Mouse (Mus musculus): ENCODE measurements at regions not wholly inside any gene's neighbourhood (a gene's known extent, or its start where the extent isn't known, plus 50 kb on each side); places are given as distances from the start of the nearest gene placed in this dataset.

GRCm38 (mm10) chr11:82668026-82668425 lies 96.1 kb downstream of the Cct6b start:
- Histone ChIP-seq H3K27ac (ENCODE audit: insufficient read depth, low read length) (no peak overlapping the region), H3K4me3 (ENCODE audit: insufficient read depth, low read length) (no peak overlapping the region), H3K4me1 (ENCODE audit: control insufficient read depth, insufficient read depth, low read length) (no peaks in the 10 kb centered on the region)
- no peak for TF ChIP-seq CTCF (IDR thresholded peaks at IDR 0.05; ENCODE audit: borderline replicate concordance, insufficient read depth, low read length)
- TF ChIP-seq POLR2A (IDR thresholded peaks at IDR 0.05; ENCODE audit: low read depth, low read length), result no peak

GRCm38 (mm10) chr11:82664076-82664475 lies 100.0 kb downstream of the Cct6b start:
- Histone ChIP-seq H3K27ac (ENCODE audit: insufficient read depth, low read length) (no peak overlapping the region), H3K4me3 (ENCODE audit: insufficient read depth, low read length) (no peak overlapping the region), H3K4me1 (ENCODE audit: control insufficient read depth, insufficient read depth, low read length) (no peaks in the 10 kb centered on the region)
- no peak for TF ChIP-seq CTCF (IDR thresholded peaks at IDR 0.05; ENCODE audit: borderline replicate concordance, insufficient read depth, low read length)
- TF ChIP-seq POLR2A (IDR thresholded peaks at IDR 0.05; ENCODE audit: low read depth, low read length), result no peak

DNA sequence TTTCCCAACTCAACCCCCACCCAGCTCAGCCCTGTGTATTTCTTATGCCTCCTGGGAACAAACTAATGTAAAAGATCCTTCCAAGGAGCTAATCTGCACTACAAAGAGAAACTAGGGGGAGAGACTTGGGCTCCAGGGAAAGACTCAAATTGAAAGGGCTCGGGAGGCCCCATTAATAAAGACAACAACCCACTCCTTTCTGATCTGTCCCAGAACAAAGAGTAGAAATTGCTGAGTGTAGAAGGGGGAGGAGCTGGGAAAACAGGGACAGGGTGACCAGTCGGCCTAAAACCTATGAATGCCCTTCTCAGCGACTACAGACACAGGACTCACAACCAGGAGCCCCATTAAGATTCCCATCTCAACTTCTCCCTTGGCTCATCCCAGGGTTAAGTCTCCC lies 102.0 kb downstream of the Cct6b start:
- TF ChIP-seq CTCF (IDR thresholded peaks at IDR 0.05; ENCODE audit: borderline replicate concordance, insufficient read depth, low read length) (no peak), POLR2A (IDR thresholded peaks at IDR 0.05; ENCODE audit: low read depth, low read length) (no peak)
- Histone ChIP-seq H3K4me1 (ENCODE audit: control insufficient read depth, insufficient read depth, low read length) (no peaks in the 10 kb centered on the region), H3K4me3 (ENCODE audit: insufficient read depth, low read length) (no peak overlapping the region), H3K27ac (ENCODE audit: insufficient read depth, low read length) (no peak overlapping the region)

GRCm38 (mm10) chr11:82651751-82652150 lies 112.4 kb downstream of the Cct6b start:
- TF ChIP-seq CTCF (IDR thresholded peaks at IDR 0.05; ENCODE audit: borderline replicate concordance, insufficient read depth, low read length) (no peak), POLR2A (IDR thresholded peaks at IDR 0.05; ENCODE audit: low read depth, low read length) (no peak)
- H3K27ac ChIP-seq (ENCODE audit: insufficient read depth, low read length), result no peak overlapping the region
- no peaks in the 10 kb centered on the region for H3K4me1 ChIP-seq (ENCODE audit: control insufficient read depth, insufficient read depth, low read length)
- no peak overlapping the region for H3K4me3 ChIP-seq (ENCODE audit: insufficient read depth, low read length)

DNA sequence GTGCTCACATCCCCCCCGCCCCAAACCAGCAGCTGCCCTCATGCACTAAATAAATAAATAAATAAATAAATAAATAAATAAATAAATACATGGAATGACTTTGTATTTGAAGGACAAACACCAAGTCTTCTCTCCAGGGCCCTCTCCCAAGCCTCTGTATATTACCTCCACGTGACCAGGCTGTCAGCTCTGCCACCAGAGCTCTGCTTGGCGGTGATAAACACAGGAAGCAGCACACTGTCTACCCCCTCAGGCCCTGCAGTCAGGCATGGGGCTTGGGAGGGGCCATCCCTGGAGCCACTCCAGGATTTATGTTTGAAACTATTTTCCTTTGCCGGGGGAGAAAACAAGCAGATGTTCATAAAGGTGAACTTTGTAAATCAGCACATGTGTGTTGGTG lies 125.6 kb downstream of the Cct6b start:
- no peak overlapping the region for H3K4me3 ChIP-seq (ENCODE audit: insufficient read depth, low read length)
- no peaks in the 10 kb centered on the region for H3K4me1 ChIP-seq (ENCODE audit: control insufficient read depth, insufficient read depth, low read length)
- TF ChIP-seq CTCF (IDR thresholded peaks at IDR 0.05; ENCODE audit: borderline replicate concordance, insufficient read depth, low read length) (no peak), POLR2A (IDR thresholded peaks at IDR 0.05; ENCODE audit: low read depth, low read length) (no peak)
- no peak overlapping the region for H3K27ac ChIP-seq (ENCODE audit: insufficient read depth, low read length)

DNA sequence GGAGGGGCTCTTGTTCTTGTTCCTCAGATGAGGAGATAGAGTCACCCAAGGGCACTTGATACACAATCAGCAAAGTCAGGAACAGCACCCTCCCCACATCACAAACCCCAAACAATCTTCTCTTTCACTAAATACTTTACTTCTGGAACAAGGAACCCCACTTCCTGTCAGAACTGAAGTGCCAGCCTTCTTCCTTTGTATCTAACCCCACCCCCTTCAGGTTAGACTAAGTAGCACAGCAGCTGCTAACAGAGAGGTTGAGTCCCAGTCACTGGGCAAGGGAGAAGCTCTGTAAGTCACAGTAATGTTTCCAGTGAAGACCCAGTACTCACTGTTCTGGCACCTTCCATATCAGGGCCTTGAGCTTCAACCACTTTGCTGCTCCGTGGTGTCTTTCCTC lies 131.9 kb downstream of the Cct6b start:
- no peak for TF ChIP-seq CTCF (IDR thresholded peaks at IDR 0.05; ENCODE audit: borderline replicate concordance, insufficient read depth, low read length)
- no peak for TF ChIP-seq POLR2A (IDR thresholded peaks at IDR 0.05; ENCODE audit: low read depth, low read length)
- no peak overlapping the region for H3K4me3 ChIP-seq (ENCODE audit: insufficient read depth, low read length)
- H3K27ac ChIP-seq (ENCODE audit: insufficient read depth, low read length), result no peak overlapping the region
- no peaks in the 10 kb centered on the region for H3K4me1 ChIP-seq (ENCODE audit: control insufficient read depth, insufficient read depth, low read length)

DNA sequence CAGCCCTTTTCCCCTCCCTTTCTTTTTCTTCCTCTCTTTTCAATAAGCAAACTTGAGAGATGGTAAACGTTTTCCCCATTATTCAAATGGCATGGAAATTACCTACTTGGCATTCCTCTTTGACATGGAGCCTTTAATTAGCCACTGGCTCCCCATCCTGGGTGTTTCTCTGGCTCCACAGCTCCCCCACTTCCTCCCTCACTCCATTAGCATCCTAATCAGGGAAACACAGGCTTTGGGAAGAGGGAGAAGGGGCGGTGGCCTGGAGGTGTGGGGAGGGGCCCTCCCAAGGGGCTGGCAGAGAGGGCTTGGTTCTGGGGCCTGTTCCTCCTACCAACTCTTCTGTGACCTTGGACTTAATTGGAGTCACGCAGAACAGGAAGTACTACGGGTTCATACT lies 132.7 kb downstream of the Cct6b start:
- Histone ChIP-seq H3K27ac (ENCODE audit: insufficient read depth, low read length) (no peak overlapping the region), H3K4me3 (ENCODE audit: insufficient read depth, low read length) (no peak overlapping the region), H3K4me1 (ENCODE audit: control insufficient read depth, insufficient read depth, low read length) (no peaks in the 10 kb centered on the region)
- TF ChIP-seq CTCF (IDR thresholded peaks at IDR 0.05; ENCODE audit: borderline replicate concordance, insufficient read depth, low read length) (no peak), POLR2A (IDR thresholded peaks at IDR 0.05; ENCODE audit: low read depth, low read length) (no peak)

GRCm38 (mm10) chr11:82626501-82627111 lies 137.5 kb downstream of the Cct6b start:
- H3K4me3 ChIP-seq (ENCODE audit: insufficient read depth, low read length), result no peak overlapping the region
- no peak for TF ChIP-seq POLR2A (IDR thresholded peaks at IDR 0.05; ENCODE audit: low read depth, low read length)
- no peak for TF ChIP-seq CTCF (IDR thresholded peaks at IDR 0.05; ENCODE audit: borderline replicate concordance, insufficient read depth, low read length)
- no peaks in the 10 kb centered on the region for H3K4me1 ChIP-seq (ENCODE audit: control insufficient read depth, insufficient read depth, low read length)
- H3K27ac ChIP-seq (ENCODE audit: insufficient read depth, low read length), result no peak overlapping the region

- Histone ChIP-seq H3K4me1 (ENCODE audit: control insufficient read depth, insufficient read depth, low read length) (no peaks in the 10 kb centered on the region), H3K27ac (ENCODE audit: insufficient read depth, low read length) (no peak overlapping the region), H3K4me3 (ENCODE audit: insufficient read depth, low read length) (no peak overlapping the region)
- no peak for TF ChIP-seq POLR2A (IDR thresholded peaks at IDR 0.05; ENCODE audit: low read depth, low read length)
- no peak for TF ChIP-seq CTCF (IDR thresholded peaks at IDR 0.05; ENCODE audit: borderline replicate concordance, insufficient read depth, low read length)
Measured at GRCm38 (mm10) chr11:82621061-82621460, 143.1 kb downstream of the Cct6b start.

GRCm38 (mm10) chr11:82619418-82619817 lies 144.7 kb downstream of the Cct6b start:
- H3K27ac ChIP-seq (ENCODE audit: insufficient read depth, low read length), result no peak overlapping the region
- no peaks in the 10 kb centered on the region for H3K4me1 ChIP-seq (ENCODE audit: control insufficient read depth, insufficient read depth, low read length)
- no peak for TF ChIP-seq POLR2A (IDR thresholded peaks at IDR 0.05; ENCODE audit: low read depth, low read length)
- TF ChIP-seq CTCF (IDR thresholded peaks at IDR 0.05; ENCODE audit: borderline replicate concordance, insufficient read depth, low read length), result no peak
- H3K4me3 ChIP-seq (ENCODE audit: insufficient read depth, low read length), result no peak overlapping the region

GRCm38 (mm10) chr11:82618457-82618856 lies 145.7 kb downstream of the Cct6b start:
- H3K4me1 ChIP-seq (ENCODE audit: control insufficient read depth, insufficient read depth, low read length), result no peaks in the 10 kb centered on the region
- no peak overlapping the region for H3K27ac ChIP-seq (ENCODE audit: insufficient read depth, low read length)
- no peak overlapping the region for H3K4me3 ChIP-seq (ENCODE audit: insufficient read depth, low read length)
- TF ChIP-seq CTCF (IDR thresholded peaks at IDR 0.05; ENCODE audit: borderline replicate concordance, insufficient read depth, low read length) (no peak), POLR2A (IDR thresholded peaks at IDR 0.05; ENCODE audit: low read depth, low read length) (no peak)
